Mouse (Mus musculus) 416B (cell line): ENCODE measurements around the gene Smg6.

Experiments used
- DNase-seq: peaks from one replicate; pipeline ENCODE4 v3.0.0; 2011; ENCODE audit warnings: low read depth

Gene Smg6

GRCm38 (mm10) chr11:75192336-75193214, 267.0 kb downstream of the Smg6 start:
- DNase-seq: peak; percentile 81

- no peak for DNase-seq
These were observed 267.8 kb downstream of the Smg6 start, which contains the start of gene Rtn4rl1 for GRCm38 (mm10) chr11:75193256-75194071. Gene Rtn4rl1 (plus strand): TSS chr11:75193783.

- DNase-seq: no peak
These were observed 268.7 kb downstream of the Smg6 start for GRCm38 (mm10) chr11:75194121-75194849.

- DNase-seq: no peak
These were observed 269.3 kb downstream of the Smg6 start for GRCm38 (mm10) chr11:75194850-75195461.

GRCm38 (mm10) chr11:75196131-75196530, 270.5 kb downstream of the Smg6 start:
- no peak for DNase-seq

GRCm38 (mm10) chr11:75197956-75198355, 272.3 kb downstream of the Smg6 start:
- no peak for DNase-seq

GRCm38 (mm10) chr11:75198792-75199191, 273.2 kb downstream of the Smg6 start:
- DNase-seq: no peak

GRCm38 (mm10) chr11:75199951-75200350, 274.3 kb downstream of the Smg6 start:
- peak; percentile 69 for DNase-seq

- DNase-seq: no peak
These were observed 275.3 kb downstream of the Smg6 start for GRCm38 (mm10) chr11:75200935-75201334.

GRCm38 (mm10) chr11:75201721-75202120, 276.1 kb downstream of the Smg6 start:
- no peak for DNase-seq

GRCm38 (mm10) chr11:75203926-75204325, 278.3 kb downstream of the Smg6 start:
- no peak for DNase-seq

GRCm38 (mm10) chr11:75204472-75204871, 278.8 kb downstream of the Smg6 start:
- DNase-seq: peak; percentile 21

GRCm38 (mm10) chr11:75206347-75206746, 280.7 kb downstream of the Smg6 start:
- no peak for DNase-seq

- peak; percentile 62 for DNase-seq
These were observed 283.7 kb downstream of the Smg6 start for GRCm38 (mm10) chr11:75209363-75209762.

- no peak for DNase-seq
These were observed 284.5 kb downstream of the Smg6 start for GRCm38 (mm10) chr11:75210093-75210492.

- no peak for DNase-seq
These were observed 285.1 kb downstream of the Smg6 start for GRCm38 (mm10) chr11:75210755-75211154.

- no peak for DNase-seq
These were observed 286.5 kb downstream of the Smg6 start for GRCm38 (mm10) chr11:75212031-75212667.

GRCm38 (mm10) chr11:75212876-75213275, 287.3 kb downstream of the Smg6 start:
- no peak for DNase-seq

- DNase-seq: no peak
These were observed 287.9 kb downstream of the Smg6 start for GRCm38 (mm10) chr11:75213372-75214080.
